Mouse (Mus musculus) intestine, embryonic 14.5 days (tissue): ENCODE measurements around the gene Psen2. TPM values are rescaled to one million over a fixed set of nuclear protein-coding genes. Genes with fewer than 3 reads are reported as not detected.

Experiments
- ATAC-seq: fragments of 200-750 bp; cut with Nextera tagmentation; replicated peaks from 2 replicates; pipeline ENCODE4 v1.8.0; 2017; ENCODE audit warnings: low read depth, moderate number of reproducible peaks, moderate TSS enrichment, moderate library complexity; ENCODE audit not compliant: low FRiP score, low TSS enrichment
- DNase-seq: peaks from one replicate; pipeline ENCODE4 v3.0.0-alpha.2; 2018; ENCODE audit warnings: low spot score
- H3K27ac ChIP-seq: fragments of 300-500 bp; sonication (generic); 2 replicates; pipeline ENCODE4 v1.5.1; 2014; ENCODE audit warnings: low read depth, mild to moderate bottlenecking, control low read depth
- H3K27me3 ChIP-seq: fragments of 300-500 bp; sonication (generic); replicated peaks from 2 replicates; pipeline ENCODE4 v1.6.1; 2014; ENCODE audit warnings: low read length, control low read depth; ENCODE audit not compliant: control insufficient read depth, insufficient read depth
- H3K36me3 ChIP-seq: fragments of 300-500 bp; sonication (generic); 2 replicates; pipeline ENCODE4 v1.6.1; 2014; ENCODE audit warnings: low read length, control low read depth; ENCODE audit not compliant: control insufficient read depth, insufficient read depth
- H3K4me1 ChIP-seq: fragments of 300-500 bp; sonication (generic); replicated peaks from 2 replicates; pipeline ENCODE4 v1.6.1; 2014; ENCODE audit warnings: low read length, control low read depth, mixed read lengths; ENCODE audit not compliant: control insufficient read depth, insufficient read depth
- H3K4me2 ChIP-seq: fragments of 300-500 bp; sonication (generic); 2 replicates; pipeline ENCODE4 v1.6.1; 2014; ENCODE audit warnings: low read length
- H3K4me3 ChIP-seq: fragments of 300-500 bp; sonication (generic); 2 replicates; pipeline ENCODE4 v1.5.1; 2014; ENCODE audit warnings: low read depth, low read length, control low read depth, mixed read lengths
- H3K9ac ChIP-seq: fragments of 300-500 bp; sonication (generic); 2 replicates; pipeline ENCODE4 v1.6.1; 2014; ENCODE audit warnings: mild to moderate bottlenecking, low read length
- H3K9me3 ChIP-seq: fragments of 300-500 bp; sonication (generic); 2 replicates; pipeline ENCODE4 v1.6.1; 2016; ENCODE audit warnings: low read length, control low read depth; ENCODE audit not compliant: control insufficient read depth
- WGBS: fragments of 180-500 bp; shearing (Covaris S2); extraction: QIAGEN DNeasy Blood & Tissue Kit; methylation state at CpG from one replicate; pipeline ENCODE4 v1.1.7; 2014; 5-methylcytosine and 5-hydroxymethylcytosine counted together
- polyA plus RNA-seq: library from polyadenylated mRNA; unstranded; fragments of >200 nt; fragmentation: Nextera tagmentation; extraction: Ambion mirVana; gene quantifications from 2 replicates; pipeline ENCODE4 v1.2.1, GENCODE M21; 2014

Gene Psen2
- polyA plus RNA-seq, 1 experiment from 2014 or later = 15.6 TPM

GRCm38 (mm10) chr1:180286081-180286831, 23.0 kb upstream of the Psen2 start:
- H3K9ac ChIP-seq = no peak overlapping the region
- no peaks in the 10 kb centered on the region for H3K27me3 ChIP-seq
- ATAC-seq = peak; percentile 21; the same call in 1 of the 2 replicates
- no peaks in the 10 kb centered on the region for H3K36me3 ChIP-seq
- H3K9me3 ChIP-seq = no peaks in the 10 kb centered on the region
- peak overlapping the region; percentile 22; the same call in 1 of the 2 replicates for H3K27ac ChIP-seq
- DNase-seq = peak; percentile 72
- peaks cover 24% of the 10 kb centered on the region for H3K4me1 ChIP-seq
- WGBS = 50% methylated on average over 15 of the region's 15 CpGs
- no peak overlapping the region for H3K4me2 ChIP-seq
- no peak overlapping the region for H3K4me3 ChIP-seq

GRCm38 (mm10) chr1:180283813-180284768, 20.9 kb upstream of the Psen2 start:
- Histone ChIP-seq H3K27ac (no peak overlapping the region), H3K9me3 (no peaks in the 10 kb centered on the region), H3K27me3 (no peaks in the 10 kb centered on the region), H3K9ac (no peak overlapping the region), H3K4me3 (no peak overlapping the region), H3K4me1 (peaks cover 27% of the 10 kb centered on the region), H3K4me2 (no peak overlapping the region), H3K36me3 (no peaks in the 10 kb centered on the region)
- ATAC-seq (no peak), DNase-seq (peak; percentile 66)
- WGBS = 29% methylated on average over 16 of the region's 16 CpGs

GRCm38 (mm10) chr1:180282581-180282980, 19.3 kb upstream of the Psen2 start:
- no peak overlapping the region for H3K4me3 ChIP-seq
- DNase-seq (no peak), ATAC-seq (no peak)
- no peaks in the 10 kb centered on the region for H3K27me3 ChIP-seq
- H3K27ac ChIP-seq = no peak overlapping the region
- H3K4me2 ChIP-seq = no peak overlapping the region
- H3K9ac ChIP-seq = no peak overlapping the region
- H3K36me3 ChIP-seq = no peaks in the 10 kb centered on the region
- H3K9me3 ChIP-seq = no peaks in the 10 kb centered on the region
- peaks cover 26% of the 10 kb centered on the region for H3K4me1 ChIP-seq
- 70% methylated on average over 6 of the region's 6 CpGs for WGBS

- H3K9ac ChIP-seq = no peak overlapping the region
- H3K4me1 ChIP-seq = peaks cover 21% of the 10 kb centered on the region
- H3K27ac ChIP-seq = 0 out of 2 replicates have a peak overlapping the region, but pooled peaks have one; percentile 22
- WGBS = 19% methylated on average over 7 of the region's 7 CpGs
- H3K27me3 ChIP-seq = no peaks in the 10 kb centered on the region
- no peak overlapping the region for H3K4me3 ChIP-seq
- H3K4me2 ChIP-seq = peak overlapping the region; percentile 11; the same call in 1 of the 2 replicates
- peak; percentile 84 for ATAC-seq
- H3K36me3 ChIP-seq = no peaks in the 10 kb centered on the region
- DNase-seq = peak; percentile 74
- no peaks in the 10 kb centered on the region for H3K9me3 ChIP-seq
These were observed 16.4 kb upstream of the Psen2 start for GRCm38 (mm10) chr1:180279648-180280047.

GRCm38 (mm10) chr1:180277563-180277962, 14.3 kb upstream of the Psen2 start:
- ATAC-seq (no peak), DNase-seq (no peak)
- H3K4me2 ChIP-seq = no peak overlapping the region
- no peak overlapping the region for H3K27ac ChIP-seq
- 55% methylated on average over 9 of the region's 9 CpGs for WGBS
- H3K4me3 ChIP-seq = no peak overlapping the region
- H3K36me3 ChIP-seq = no peaks in the 10 kb centered on the region
- H3K4me1 ChIP-seq = peaks cover 12% of the 10 kb centered on the region
- H3K9me3 ChIP-seq = no peaks in the 10 kb centered on the region
- H3K27me3 ChIP-seq = no peaks in the 10 kb centered on the region
- no peak overlapping the region for H3K9ac ChIP-seq

- H3K4me1 ChIP-seq = peaks cover 8% of the 10 kb centered on the region
- no peaks in the 10 kb centered on the region for H3K9me3 ChIP-seq
- no peaks in the 10 kb centered on the region for H3K27me3 ChIP-seq
- H3K36me3 ChIP-seq = no peaks in the 10 kb centered on the region
- DNase-seq = peak; percentile 72
- H3K27ac ChIP-seq = no peak overlapping the region
- H3K4me3 ChIP-seq = no peak overlapping the region
- H3K9ac ChIP-seq = no peak overlapping the region
- ATAC-seq = peak; percentile 92
- WGBS = 38% methylated on average over 10 of the region's 10 CpGs
- H3K4me2 ChIP-seq = no peak overlapping the region
These were observed 11.6 kb upstream of the Psen2 start for GRCm38 (mm10) chr1:180274725-180275308.

GRCm38 (mm10) chr1:180269033-180269432, 5.8 kb upstream of the Psen2 start:
- DNase-seq (no peak), ATAC-seq (no peak)
- no peak overlapping the region for H3K27ac ChIP-seq
- no peaks in the 10 kb centered on the region for H3K36me3 ChIP-seq
- H3K4me1 ChIP-seq = peaks cover 9% of the 10 kb centered on the region; the same call in 1 of the 2 replicates
- H3K4me3 ChIP-seq = no peak overlapping the region
- H3K4me2 ChIP-seq = no peak overlapping the region
- no peak overlapping the region for H3K9ac ChIP-seq
- 89% methylated on average over 2 of the region's 2 CpGs for WGBS
- no peaks in the 10 kb centered on the region for H3K27me3 ChIP-seq
- no peaks in the 10 kb centered on the region for H3K9me3 ChIP-seq

- no peak overlapping the region for H3K9ac ChIP-seq
These were observed 5.2 kb upstream of the Psen2 start for GRCm38 (mm10) chr1:180268249-180269031.

More at GRCm38 (mm10) chr1:180268249-180269031, 5.2 kb upstream of the Psen2 start:
- whole genome bisulfite sequencing = 16% methylated on average over 12 of the region's 12 CpGs
- Histone ChIP-seq H3K27me3 (no peaks in the 10 kb centered on the region), H3K36me3 (no peaks in the 10 kb centered on the region), H3K4me2 (no peak overlapping the region), H3K27ac (no peak overlapping the region), H3K9me3 (no peaks in the 10 kb centered on the region), H3K4me1 (peaks cover 9% of the 10 kb centered on the region; the same call in 1 of the 2 replicates), H3K4me3 (no peak overlapping the region)
- ATAC-seq (peak; percentile 68), DNase-seq (peak; percentile 97)
